Mouse (Mus musculus) liver, embryonic 14.5 days (tissue): ENCODE measurements at regions not wholly inside any gene's neighbourhood (a gene's known extent, or its start where the extent isn't known, plus 50 kb on each side); places are given as distances from the start of the nearest gene placed in this dataset.

Source experiments
- CTCF ChIP-seq: IDR thresholded peaks from 2 replicates; pipeline ENCODE4 v1.5.1; 2016; ENCODE audit warnings: antibody characterized with exemption, low read depth, control low read depth
- EP300 ChIP-seq: IDR thresholded peaks from 2 replicates; pipeline ENCODE4 v1.6.1; 2016; ENCODE audit warnings: antibody characterized with exemption, low read depth

DNA sequence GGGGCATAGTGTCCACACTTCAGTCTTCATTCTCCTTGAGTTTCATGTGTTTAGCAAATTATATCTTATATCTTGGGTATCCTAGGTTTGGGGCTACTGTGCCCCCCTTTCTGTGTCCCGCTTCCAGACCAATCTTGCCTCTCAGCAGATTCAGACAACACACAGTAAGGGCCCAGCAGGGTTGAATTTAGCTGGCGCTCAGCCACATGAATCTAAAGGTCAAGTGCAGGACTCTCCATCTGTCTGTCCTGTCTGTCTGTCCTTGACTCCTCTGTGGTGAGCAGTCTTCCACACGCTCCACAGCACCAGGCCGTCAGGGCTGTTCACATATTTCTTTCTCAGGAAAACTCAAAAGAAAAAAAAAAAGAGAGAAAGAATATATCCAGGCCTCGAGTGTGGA is 255.5 kb upstream of the Kdm8 start:
- no peak for TF ChIP-seq CTCF
- no peak for TF ChIP-seq EP300
